Mouse (Mus musculus) liver, adult 2 months (tissue): Measurements from ENCODE around the gene Ctxn1.

Experiments used
- CTCF ChIP-seq: fragments of 200-500 bp; IDR thresholded peaks from 2 replicates; pipeline ENCODE4 v1.5.1; 2011; ENCODE audit warnings: low read depth, low read length, control low read depth
- POLR2A ChIP-seq: fragments of 200-500 bp; IDR thresholded peaks from 2 replicates; pipeline ENCODE4 v1.6.1; 2011; ENCODE audit warnings: low read length, control low read depth; ENCODE audit not compliant: insufficient read depth; ENCODE audit errors: extremely low read depth

GRCm38 (mm10) chr8:4226739-4227347, 32.2 kb downstream of the Ctxn1 start, which contains the start of gene Lrrc8e:
- TF ChIP-seq POLR2A (no peak), CTCF (no peak)
